Mouse (Mus musculus) intestine, embryonic 14.5 days (tissue): Measurements from ENCODE around the gene Ldlrad3. TPM values are rescaled to one million over a fixed set of nuclear protein-coding genes. Genes with fewer than 3 reads are reported as not detected.

Source experiments
- ATAC-seq: fragments of 200-750 bp; cut with Nextera tagmentation; replicated peaks from 2 replicates; pipeline ENCODE4 v1.8.0; 2017; ENCODE audit warnings: low read depth, moderate number of reproducible peaks, moderate TSS enrichment, moderate library complexity; ENCODE audit not compliant: low FRiP score, low TSS enrichment
- DNase-seq: peaks from one replicate; pipeline ENCODE4 v3.0.0-alpha.2; 2018; ENCODE audit warnings: low spot score
- H3K27ac ChIP-seq: fragments of 300-500 bp; sonication (generic); 2 replicates; pipeline ENCODE4 v1.5.1; 2014; ENCODE audit warnings: low read depth, mild to moderate bottlenecking, control low read depth
- H3K27me3 ChIP-seq: fragments of 300-500 bp; sonication (generic); replicated peaks from 2 replicates; pipeline ENCODE4 v1.6.1; 2014; ENCODE audit warnings: low read length, control low read depth; ENCODE audit not compliant: control insufficient read depth, insufficient read depth
- H3K36me3 ChIP-seq: fragments of 300-500 bp; sonication (generic); 2 replicates; pipeline ENCODE4 v1.6.1; 2014; ENCODE audit warnings: low read length, control low read depth; ENCODE audit not compliant: control insufficient read depth, insufficient read depth
- H3K4me1 ChIP-seq: fragments of 300-500 bp; sonication (generic); replicated peaks from 2 replicates; pipeline ENCODE4 v1.6.1; 2014; ENCODE audit warnings: low read length, control low read depth, mixed read lengths; ENCODE audit not compliant: control insufficient read depth, insufficient read depth
- H3K4me2 ChIP-seq: fragments of 300-500 bp; sonication (generic); 2 replicates; pipeline ENCODE4 v1.6.1; 2014; ENCODE audit warnings: low read length
- H3K4me3 ChIP-seq: fragments of 300-500 bp; sonication (generic); 2 replicates; pipeline ENCODE4 v1.5.1; 2014; ENCODE audit warnings: low read depth, low read length, control low read depth, mixed read lengths
- H3K9ac ChIP-seq: fragments of 300-500 bp; sonication (generic); 2 replicates; pipeline ENCODE4 v1.6.1; 2014; ENCODE audit warnings: mild to moderate bottlenecking, low read length
- H3K9me3 ChIP-seq: fragments of 300-500 bp; sonication (generic); 2 replicates; pipeline ENCODE4 v1.6.1; 2016; ENCODE audit warnings: low read length, control low read depth; ENCODE audit not compliant: control insufficient read depth
- WGBS: fragments of 180-500 bp; shearing (Covaris S2); extraction: QIAGEN DNeasy Blood & Tissue Kit; methylation state at CpG from one replicate; pipeline ENCODE4 v1.1.7; 2014; 5-methylcytosine and 5-hydroxymethylcytosine counted together
- polyA plus RNA-seq: library from polyadenylated mRNA; unstranded; fragments of >200 nt; fragmentation: Nextera tagmentation; extraction: Ambion mirVana; gene quantifications from 2 replicates; pipeline ENCODE4 v1.2.1, GENCODE M21; 2014

The Ldlrad3 gene
- polyA plus RNA-seq, 1 experiment from 2014 or later, result 31.0 TPM

DNA sequence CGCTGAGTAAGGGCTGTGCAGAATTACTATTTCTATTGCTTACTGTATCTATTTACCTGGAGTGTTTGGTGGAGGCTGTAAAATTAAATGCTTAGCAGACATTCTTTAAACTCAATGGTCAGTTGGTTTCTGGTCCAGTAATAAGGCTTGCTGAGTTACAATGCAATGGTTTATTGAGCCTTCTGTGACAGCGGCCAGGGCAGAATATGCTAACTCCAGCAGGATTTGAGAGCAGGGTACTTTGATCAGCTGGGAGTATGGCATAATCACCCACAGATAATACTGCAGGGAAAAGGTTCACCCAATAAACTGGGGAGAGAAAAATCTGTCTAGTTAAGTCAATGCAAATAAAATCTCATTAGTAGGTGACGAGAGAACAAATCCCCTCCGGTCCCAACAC, 220.2 kb downstream of the Ldlrad3 start:
- no peak for ATAC-seq
- Histone ChIP-seq H3K9me3 (no peaks in the 10 kb centered on the region), H3K27ac (no peak overlapping the region), H3K4me1 (peaks cover 16% of the 10 kb centered on the region; the same call in 1 of the 2 replicates), H3K4me3 (no peak overlapping the region), H3K36me3 (no peaks in the 10 kb centered on the region), H3K9ac (no peak overlapping the region), H3K4me2 (no peak overlapping the region), H3K27me3 (no peaks in the 10 kb centered on the region)
- 62% methylated on average over 4 of the region's 4 CpGs for WGBS
- no peak for DNase-seq

DNA sequence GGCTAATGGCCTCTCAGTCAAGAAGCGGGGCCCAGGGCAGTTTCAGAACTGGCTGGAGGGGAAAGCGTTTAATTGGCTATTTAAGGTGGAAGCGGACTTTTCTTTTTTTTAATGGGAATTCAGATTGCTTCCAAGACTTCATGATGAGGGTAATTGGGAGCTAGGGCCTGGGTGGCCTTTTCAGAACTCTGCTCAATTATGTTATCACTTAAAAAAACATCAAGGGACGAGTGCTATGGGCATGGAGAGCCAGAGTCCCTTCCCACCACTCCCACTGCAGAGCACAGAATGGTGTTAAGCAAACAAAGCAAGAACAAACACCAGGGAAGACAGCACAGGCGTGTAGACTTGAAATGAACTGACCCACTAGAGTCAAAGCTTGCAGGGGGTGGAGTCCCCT, 220.7 kb downstream of the Ldlrad3 start:
- H3K4me2 ChIP-seq, result no peak overlapping the region
- H3K36me3 ChIP-seq, result no peaks in the 10 kb centered on the region
- DNase-seq (peak; percentile 46), ATAC-seq (no peak)
- H3K4me3 ChIP-seq, result no peak overlapping the region
- WGBS, result 56% methylated on average over 5 of the region's 5 CpGs
- peaks cover 16% of the 10 kb centered on the region; the same call in 1 of the 2 replicates for H3K4me1 ChIP-seq
- no peak overlapping the region for H3K9ac ChIP-seq
- H3K27ac ChIP-seq, result no peak overlapping the region
- H3K9me3 ChIP-seq, result no peaks in the 10 kb centered on the region
- no peaks in the 10 kb centered on the region for H3K27me3 ChIP-seq

DNA sequence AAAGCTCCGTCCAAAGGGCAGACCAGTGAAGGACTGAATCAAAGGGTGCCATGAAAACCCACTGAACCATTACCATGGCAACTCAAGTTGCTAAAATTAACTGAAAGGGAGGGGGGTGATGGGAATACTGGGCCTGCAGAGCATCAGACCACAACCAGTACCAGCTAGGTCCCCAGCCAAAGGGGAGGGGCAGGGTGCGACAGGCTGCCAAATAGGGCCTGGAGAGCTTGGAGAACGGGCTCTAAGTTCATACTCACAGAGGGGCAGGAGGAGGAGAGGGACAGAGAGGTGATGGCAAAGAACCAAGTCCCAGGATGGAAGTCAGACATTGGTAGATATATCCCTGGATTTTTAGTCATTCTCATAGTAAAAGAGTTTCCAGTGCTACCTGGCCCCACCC, 222.8 kb downstream of the Ldlrad3 start:
- no peak for DNase-seq
- Histone ChIP-seq H3K27me3 (no peaks in the 10 kb centered on the region), H3K9me3 (no peaks in the 10 kb centered on the region), H3K27ac (no peak overlapping the region), H3K4me2 (no peak overlapping the region), H3K4me1 (peaks cover 16% of the 10 kb centered on the region; the same call in 1 of the 2 replicates), H3K9ac (no peak overlapping the region), H3K4me3 (no peak overlapping the region), H3K36me3 (no peaks in the 10 kb centered on the region)
- 93% methylated on average over 3 of the region's 3 CpGs for WGBS
- no peak for ATAC-seq

DNA sequence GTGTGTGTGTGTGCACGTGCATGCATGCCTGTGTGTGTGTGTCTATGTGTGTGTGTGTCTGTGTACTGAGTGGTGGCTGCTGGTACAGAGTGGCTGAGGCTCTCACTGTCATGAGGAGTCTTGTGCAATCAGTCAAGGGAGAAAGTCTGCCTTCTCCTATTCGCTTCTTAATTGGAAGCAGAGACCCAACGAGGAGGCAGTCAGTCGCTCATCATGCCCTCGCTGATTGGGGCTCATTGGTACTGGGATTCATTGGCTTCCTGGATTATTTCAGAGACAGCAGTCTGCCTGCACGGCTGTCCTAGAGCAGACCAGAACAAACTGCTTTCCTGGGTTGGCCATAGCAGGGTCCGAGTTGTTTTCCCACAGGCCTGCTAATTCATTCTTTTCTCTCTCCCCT, 223.8 kb downstream of the Ldlrad3 start:
- ATAC-seq (no peak), DNase-seq (peak; percentile 47)
- H3K4me1 ChIP-seq, result peaks cover 16% of the 10 kb centered on the region; the same call in 1 of the 2 replicates
- no peaks in the 10 kb centered on the region for H3K36me3 ChIP-seq
- no peak overlapping the region for H3K9ac ChIP-seq
- no peaks in the 10 kb centered on the region for H3K9me3 ChIP-seq
- H3K27ac ChIP-seq, result no peak overlapping the region
- H3K27me3 ChIP-seq, result no peaks in the 10 kb centered on the region
- H3K4me2 ChIP-seq, result no peak overlapping the region
- WGBS, result 66% methylated on average over 7 of the region's 7 CpGs
- H3K4me3 ChIP-seq, result no peak overlapping the region

DNA sequence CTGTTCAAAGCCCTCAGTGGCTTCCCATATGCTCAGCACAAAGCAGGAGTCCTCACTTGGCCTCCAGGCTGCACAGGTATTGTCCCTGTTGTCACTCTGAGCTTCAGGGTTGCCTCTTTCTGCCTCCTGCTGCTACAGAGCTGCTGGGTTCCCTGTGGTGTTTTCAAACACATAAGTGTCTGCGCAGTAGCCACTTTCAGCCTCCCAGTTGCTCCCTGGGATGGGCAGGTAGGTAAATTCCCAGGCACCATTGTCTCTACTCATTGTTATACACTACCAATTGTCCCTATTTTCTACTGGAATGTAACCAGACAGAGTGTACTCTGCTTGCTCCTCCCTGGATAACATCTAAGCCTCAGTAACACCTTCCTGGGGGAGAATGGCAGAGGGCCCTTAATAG, 224.8 kb downstream of the Ldlrad3 start:
- Histone ChIP-seq H3K9ac (no peak overlapping the region), H3K9me3 (no peaks in the 10 kb centered on the region), H3K4me2 (no peak overlapping the region), H3K36me3 (no peaks in the 10 kb centered on the region), H3K27ac (no peak overlapping the region), H3K4me1 (peaks cover 13% of the 10 kb centered on the region; the same call in 1 of the 2 replicates), H3K4me3 (no peak overlapping the region), H3K27me3 (no peaks in the 10 kb centered on the region)
- ATAC-seq, result no peak
- 80% methylated on average over 1 of the region's 1 CpGs for WGBS
- no peak for DNase-seq

DNA sequence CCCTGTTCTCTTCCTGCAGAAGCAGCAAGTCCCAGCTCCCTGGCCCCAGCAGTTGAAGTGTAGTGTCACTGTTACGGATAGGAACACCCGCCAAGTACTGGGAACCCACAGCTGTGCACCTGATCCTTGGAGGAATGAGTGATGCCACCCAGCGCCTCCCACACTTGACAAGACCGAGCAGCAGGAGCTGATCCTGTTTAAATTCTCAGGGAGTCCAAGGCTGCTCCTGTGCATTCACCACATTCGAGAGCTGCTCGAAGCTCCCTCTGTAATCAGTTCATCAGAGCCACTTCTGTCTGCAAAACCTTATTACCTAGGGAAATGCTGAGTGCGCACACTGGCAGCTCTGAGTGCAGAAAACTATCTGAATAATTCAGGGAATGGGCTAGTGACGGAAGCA, 225.5 kb downstream of the Ldlrad3 start:
- Histone ChIP-seq H3K27ac (no peak overlapping the region), H3K27me3 (no peaks in the 10 kb centered on the region), H3K9me3 (no peaks in the 10 kb centered on the region), H3K4me3 (no peak overlapping the region), H3K9ac (no peak overlapping the region), H3K4me2 (no peak overlapping the region), H3K4me1 (0 out of 2 replicates have a peak, but pooled peaks cover 6% of the 10 kb centered on the region), H3K36me3 (no peaks in the 10 kb centered on the region)
- DNase-seq (no peak), ATAC-seq (peak; percentile 20; the same call in 1 of the 2 replicates)
- 63% methylated on average over 8 of the region's 8 CpGs for WGBS

DNA sequence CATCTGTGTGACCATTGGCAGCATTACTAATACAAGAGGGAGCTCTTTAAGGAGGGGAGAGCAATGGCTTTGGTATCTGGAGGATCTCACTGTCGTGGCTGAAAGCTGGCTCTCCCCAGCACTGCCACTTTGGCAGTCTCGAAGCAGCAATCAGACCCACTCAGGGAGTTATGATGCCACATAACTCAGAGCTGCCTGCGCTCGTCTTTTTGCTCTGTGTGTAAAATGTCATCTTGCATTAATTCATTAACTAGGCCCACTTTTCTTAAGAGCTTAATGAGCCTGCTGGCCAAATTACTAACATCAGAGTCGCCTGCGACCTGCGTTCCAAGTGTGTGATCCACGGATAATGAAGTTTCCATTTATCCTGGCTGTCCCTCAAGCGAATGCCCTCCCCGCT, 230.1 kb downstream of the Ldlrad3 start:
- ATAC-seq (no peak), DNase-seq (no peak)
- Histone ChIP-seq H3K4me2 (no peak overlapping the region), H3K27me3 (no peaks in the 10 kb centered on the region), H3K9ac (no peak overlapping the region), H3K4me1 (no peaks in the 10 kb centered on the region), H3K4me3 (no peak overlapping the region), H3K27ac (no peak overlapping the region), H3K9me3 (no peaks in the 10 kb centered on the region), H3K36me3 (peaks cover 34% of the 10 kb centered on the region)
- 56% methylated on average over 10 of the region's 10 CpGs for WGBS

DNA sequence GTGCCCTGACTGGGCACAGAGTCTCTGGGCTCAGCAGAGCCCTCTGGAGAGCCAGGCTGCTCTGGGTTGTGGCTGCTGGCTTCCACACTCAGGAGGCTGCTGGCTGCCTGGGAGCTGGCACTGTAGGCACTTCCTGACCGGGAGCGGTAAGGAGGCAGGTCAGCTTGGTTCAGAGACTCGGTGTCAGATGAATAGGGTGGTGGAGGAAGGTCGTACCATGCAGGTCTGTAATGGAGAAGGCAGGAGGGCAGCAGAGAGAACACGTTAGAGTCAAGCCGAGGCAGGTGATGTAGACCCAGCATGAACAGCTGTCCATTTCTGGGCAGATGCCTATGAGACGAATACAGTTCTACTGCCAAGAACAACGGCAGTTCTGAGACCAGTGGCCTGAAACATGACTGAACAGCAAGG, 233.2 kb downstream of the Ldlrad3 start:
- no peak overlapping the region for H3K27ac ChIP-seq
- H3K4me1 ChIP-seq, result no peaks in the 10 kb centered on the region
- H3K27me3 ChIP-seq, result no peaks in the 10 kb centered on the region
- no peak overlapping the region for H3K9ac ChIP-seq
- WGBS, result 93% methylated on average over 8 of the region's 8 CpGs
- H3K36me3 ChIP-seq, result peaks cover 34% of the 10 kb centered on the region
- H3K9me3 ChIP-seq, result no peaks in the 10 kb centered on the region
- H3K4me2 ChIP-seq, result no peak overlapping the region
- no peak for ATAC-seq
- DNase-seq, result no peak
- no peak overlapping the region for H3K4me3 ChIP-seq

DNA sequence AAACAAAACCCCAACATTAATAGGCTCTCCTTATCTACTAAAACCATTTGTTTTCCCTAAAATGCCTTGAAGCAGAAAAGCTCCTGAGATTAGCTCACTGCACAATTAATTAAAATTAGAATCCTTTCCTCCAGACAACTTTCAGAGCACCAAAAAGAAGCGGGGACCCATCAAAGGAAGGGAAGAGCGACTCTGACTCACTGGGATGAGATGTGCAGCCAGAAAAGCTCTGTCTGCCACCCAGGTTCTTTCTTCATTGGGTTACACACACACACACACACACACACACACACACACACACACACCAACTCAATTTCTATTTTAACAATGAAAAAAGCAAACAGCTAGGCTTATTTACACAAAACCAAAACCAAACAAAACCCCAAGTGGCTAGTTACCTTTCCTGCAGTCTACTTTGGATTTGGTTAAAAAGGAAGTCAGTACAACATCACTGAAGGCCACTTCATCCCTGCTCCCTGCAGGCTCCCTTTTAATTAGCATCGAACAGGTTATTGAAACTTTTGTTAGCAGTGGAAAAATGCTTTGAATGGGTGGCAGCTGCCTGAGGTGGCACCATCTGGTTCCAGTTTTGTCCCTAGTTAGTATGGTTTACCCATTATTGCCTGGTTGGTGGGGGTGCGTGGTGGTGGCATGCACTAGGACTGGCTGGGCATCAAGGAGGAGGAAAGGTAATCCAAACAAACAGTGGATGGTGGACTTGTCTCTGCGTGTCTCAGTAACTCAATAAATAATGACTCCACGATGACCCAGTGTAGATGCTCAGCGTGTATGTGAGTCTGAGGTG, 235.3 kb downstream of the Ldlrad3 start:
- WGBS, result 78% methylated on average over 7 of the region's 7 CpGs
- Histone ChIP-seq H3K4me2 (no peak overlapping the region), H3K4me1 (no peaks in the 10 kb centered on the region), H3K4me3 (no peak overlapping the region), H3K27ac (no peak overlapping the region), H3K36me3 (peaks cover 34% of the 10 kb centered on the region), H3K9ac (no peak overlapping the region), H3K27me3 (no peaks in the 10 kb centered on the region), H3K9me3 (no peaks in the 10 kb centered on the region)
- no peak for DNase-seq
- ATAC-seq, result no peak
